In the genomic region with DNA sequence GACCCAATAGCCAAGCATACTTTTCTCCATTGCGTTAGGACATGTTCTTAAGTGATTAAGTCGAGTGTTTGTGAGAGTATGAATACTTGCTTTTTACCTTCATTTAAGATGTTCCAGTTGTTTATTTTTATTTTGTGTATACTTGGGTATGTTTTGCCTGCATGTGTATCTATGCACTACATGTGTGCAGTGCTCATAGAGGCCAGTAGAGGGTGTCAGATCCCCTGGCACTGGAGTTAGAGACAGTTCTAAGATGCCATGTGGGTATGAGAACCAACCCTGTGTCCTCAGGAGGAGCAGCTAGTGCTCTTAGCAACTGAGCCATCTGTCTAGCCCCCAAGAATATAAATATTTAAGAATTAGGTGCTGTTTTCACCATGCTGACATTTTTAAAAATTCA, we compare ENCODE assay signal across 21 mouse cellular contexts. TPM values are rescaled to one million over a fixed set of nuclear protein-coding genes. Genes with fewer than 3 reads are reported as not detected.
DNase-seq lines count a peak whose midpoint lies in the region; ATAC-seq and TF ChIP-seq lines count a peak whose summit lies in the region.
"Had no signal": no experiment of that assay in that cellular context is flagged by ENCODE, and none has a peak within 500 bp of the region (broad histone marks: within the 10 kb centered on the region; RNA-seq: fewer than 3 reads in every experiment).

No protein-coding gene starts in this region.

- TF ChIP-seq CTCF in hindbrain, postnatal 0 days (IDR thresholded peaks at IDR 0.05; ENCODE audit: low read depth): peak; percentile 36
- peak; percentile 38 for TF ChIP-seq CTCF in liver, postnatal 0 days (IDR thresholded peaks at IDR 0.05; ENCODE audit: low read depth)
- TF ChIP-seq CTCF in MEL (IDR thresholded peaks at IDR 0.05 in 2 of 3, conservative IDR thresholded peaks at IDR 0.05 in 1 of 3; ENCODE audit: control insufficient read depth in 1 of 3, insufficient read depth in 1 of 3, low read depth in 2 of 3, low read length in 3 of 3, poor library complexity in 1 of 3, severe bottlenecking in 1 of 3): peak; percentile 24 to 49 (median 48); a peak in 5 of 6 replicates
- TF ChIP-seq CTCF in stomach, postnatal 0 days (IDR thresholded peaks at IDR 0.05; ENCODE audit: low read depth): peak; percentile 30

- no peaks in the 10 kb centered on the region for H3K4me1 ChIP-seq in hindbrain, postnatal 0 days (ENCODE audit: insufficient read depth, low read length)
- no peaks in the 10 kb centered on the region for H3K4me1 ChIP-seq in hindbrain, embryonic 12.5 days
- H3K4me1 ChIP-seq in liver, postnatal 0 days (ENCODE audit: insufficient read depth): no peaks in the 10 kb centered on the region
- no peaks in the 10 kb centered on the region for H3K4me1 ChIP-seq in liver, embryonic 12.5 days
- no peaks in the 10 kb centered on the region for H3K4me1 ChIP-seq in MEL (ENCODE audit: control insufficient read depth in 1 of 2, insufficient read depth in 2 of 2, low read length in 2 of 2)
- no peaks in the 10 kb centered on the region for H3K4me1 ChIP-seq in stomach, postnatal 0 days (replicated peaks; ENCODE audit: control insufficient read depth, insufficient read depth)
- H3K4me1 ChIP-seq: embryonic facial prominence, embryonic 15.5 days had no signal

- H3K79me2 ChIP-seq in MEL (ENCODE audit: control insufficient read depth, insufficient read depth, low read length, poor library complexity): no peaks in the 10 kb centered on the region

- H3K36me3 ChIP-seq in hindbrain, postnatal 0 days (ENCODE audit: insufficient read depth, low read length): no peaks in the 10 kb centered on the region
- no peaks in the 10 kb centered on the region for H3K36me3 ChIP-seq in hindbrain, embryonic 12.5 days
- no peaks in the 10 kb centered on the region for H3K36me3 ChIP-seq in liver, postnatal 0 days (replicated peaks; ENCODE audit: insufficient read depth, low read length)
- no peaks in the 10 kb centered on the region for H3K36me3 ChIP-seq in liver, embryonic 12.5 days
- no peaks in the 10 kb centered on the region for H3K36me3 ChIP-seq in MEL (ENCODE audit: control insufficient read depth in 1 of 2, insufficient read depth in 2 of 2, low read length in 2 of 2)
- H3K36me3 ChIP-seq in stomach, postnatal 0 days (ENCODE audit: control insufficient read depth, insufficient read depth, low read length): no peaks in the 10 kb centered on the region
- H3K36me3 ChIP-seq: embryonic facial prominence, embryonic 15.5 days; heart, embryonic 12.5 days had no signal

- no peak overlapping the region for H3K9ac ChIP-seq in hindbrain, postnatal 0 days (replicated peaks; ENCODE audit: low read length)
- H3K9ac ChIP-seq in hindbrain, embryonic 12.5 days: no peak overlapping the region
- no peak overlapping the region for H3K9ac ChIP-seq in liver, postnatal 0 days (replicated peaks)
- no peak overlapping the region for H3K9ac ChIP-seq in liver, embryonic 12.5 days
- H3K9ac ChIP-seq in MEL (ENCODE audit: control insufficient read depth, low read depth, low read length, poor library complexity, severe bottlenecking): no peak overlapping the region
- H3K9ac ChIP-seq in stomach, postnatal 0 days (ENCODE audit: low read length): no peak overlapping the region
- H3K9ac ChIP-seq: embryonic facial prominence, embryonic 15.5 days; heart, embryonic 12.5 days; hindbrain, embryonic 14.5 days had no signal

- 96% methylated on average over 2 of the region's 2 CpGs for WGBS in hindbrain, postnatal 0 days
- 87% methylated on average over 2 of the region's 2 CpGs for WGBS in hindbrain, embryonic 12.5 days
- WGBS in liver, postnatal 0 days (ENCODE audit: insufficient replicate concordance): 82% methylated on average over 2 of the region's 2 CpGs
- WGBS in liver, embryonic 12.5 days (ENCODE audit: insufficient replicate concordance): 64% methylated on average over 2 of the region's 2 CpGs
- 84% methylated on average over 2 of the region's 2 CpGs for WGBS in stomach, postnatal 0 days

- H3K4me3 ChIP-seq in hindbrain, postnatal 0 days (ENCODE audit: low read length): no peak overlapping the region
- no peak overlapping the region for H3K4me3 ChIP-seq in hindbrain, embryonic 12.5 days
- H3K4me3 ChIP-seq in liver, postnatal 0 days (ENCODE audit: low read depth, low read length): no peak overlapping the region
- H3K4me3 ChIP-seq in liver, embryonic 12.5 days: no peak overlapping the region
- no peak overlapping the region for H3K4me3 ChIP-seq in MEL (ENCODE audit: control insufficient read depth in 1 of 2, insufficient read depth in 1 of 2, low read depth in 2 of 2, low read length in 2 of 2)
- H3K4me3 ChIP-seq in stomach, postnatal 0 days (ENCODE audit: low read depth, low read length): no peak overlapping the region
- H3K4me3 ChIP-seq: embryonic facial prominence, embryonic 15.5 days; heart, embryonic 12.5 days had no signal

- no peak for DNase-seq in hindbrain, postnatal 0 days (ENCODE audit: low spot score)
- no peak for DNase-seq in liver, postnatal 0 days
- DNase-seq in MEL (ENCODE audit: low read depth, low spot score): peak; percentile 23
- no peak for DNase-seq in stomach, postnatal 0 days (ENCODE audit: low spot score)
- no peak for DNase-seq in spleen, postnatal 36 days (ENCODE audit: low spot score in 2 of 2)
- DNase-seq: adrenal gland, postnatal 36 days; cerebellum, adult 2 months; cerebellum, postnatal 36 days; kidney, adult 11 months; lung, adult 18-20 months; lung, postnatal 36 days; right cerebral cortex, postnatal 14 days; spleen, adult 18-20 months had no signal

- no peak for TF ChIP-seq POLR2A in MEL (IDR thresholded peaks at IDR 0.05; ENCODE audit: control insufficient read depth in 1 of 2, insufficient read depth in 1 of 2, low read depth in 1 of 2, low read length in 2 of 2, poor library complexity in 1 of 2)

- no peaks in the 10 kb centered on the region for H3K27me3 ChIP-seq in hindbrain, postnatal 0 days (ENCODE audit: insufficient read depth, low read length)
- no peaks in the 10 kb centered on the region for H3K27me3 ChIP-seq in hindbrain, embryonic 12.5 days
- H3K27me3 ChIP-seq in liver, postnatal 0 days (ENCODE audit: insufficient read depth, low read length): no peaks in the 10 kb centered on the region
- H3K27me3 ChIP-seq in liver, embryonic 12.5 days (replicated peaks): peaks cover 6% of the 10 kb centered on the region; the same call in 1 of the 2 replicates
- peaks cover 2 to 3% of the 10 kb centered on the region in 2 experiments; a peak in 2 of 4 replicates for H3K27me3 ChIP-seq in MEL (ENCODE audit: control insufficient read depth in 1 of 2, insufficient read depth in 2 of 2, low read length in 2 of 2)
- H3K27me3 ChIP-seq in stomach, postnatal 0 days (ENCODE audit: control insufficient read depth, insufficient read depth, low read length): no peaks in the 10 kb centered on the region
- H3K27me3 ChIP-seq: embryonic facial prominence, embryonic 15.5 days; heart, embryonic 12.5 days had no signal

- TF ChIP-seq EP300 in liver, postnatal 0 days (IDR thresholded peaks at IDR 0.05; ENCODE audit: low read depth): no peak
- no peak for TF ChIP-seq EP300 in MEL (IDR thresholded peaks at IDR 0.05; ENCODE audit: low read depth in 1 of 2, low read length in 2 of 2)
- no peak for TF ChIP-seq EP300 in stomach, postnatal 0 days (optimal IDR thresholded peaks at IDR 0.05)

- no peak overlapping the region for H3K27ac ChIP-seq in hindbrain, postnatal 0 days
- no peak overlapping the region for H3K27ac ChIP-seq in hindbrain, embryonic 12.5 days
- no peak overlapping the region for H3K27ac ChIP-seq in liver, postnatal 0 days (ENCODE audit: low read depth)
- no peak overlapping the region for H3K27ac ChIP-seq in liver, embryonic 12.5 days
- no peak overlapping the region for H3K27ac ChIP-seq in MEL (ENCODE audit: control insufficient read depth, low read depth, low read length)
- no peak overlapping the region for H3K27ac ChIP-seq in stomach, postnatal 0 days (replicated peaks)
- H3K27ac ChIP-seq: embryonic facial prominence, embryonic 15.5 days; hindbrain, embryonic 14.5 days had no signal

- H3K9me3 ChIP-seq in hindbrain, postnatal 0 days (ENCODE audit: low read length): no peaks in the 10 kb centered on the region
- no peaks in the 10 kb centered on the region for H3K9me3 ChIP-seq in hindbrain, embryonic 12.5 days (replicated peaks)
- H3K9me3 ChIP-seq in liver, postnatal 0 days (ENCODE audit: low read length): no peaks in the 10 kb centered on the region
- H3K9me3 ChIP-seq in liver, embryonic 12.5 days (replicated peaks): no peaks in the 10 kb centered on the region
- no peaks in the 10 kb centered on the region for H3K9me3 ChIP-seq in MEL (replicated peaks; ENCODE audit: insufficient read depth, low read length)
- no peaks in the 10 kb centered on the region for H3K9me3 ChIP-seq in stomach, postnatal 0 days (ENCODE audit: control insufficient read depth, low read length)
- H3K9me3 ChIP-seq: embryonic facial prominence, embryonic 15.5 days had no signal

- H3K4me2 ChIP-seq in hindbrain, postnatal 0 days (ENCODE audit: low read depth, low read length): no peak overlapping the region
- no peak overlapping the region for H3K4me2 ChIP-seq in hindbrain, embryonic 12.5 days (replicated peaks)
- no peak overlapping the region for H3K4me2 ChIP-seq in liver, postnatal 0 days (ENCODE audit: low read depth, low read length)
- no peak overlapping the region for H3K4me2 ChIP-seq in liver, embryonic 12.5 days
- H3K4me2 ChIP-seq in stomach, postnatal 0 days (replicated peaks; ENCODE audit: low read depth): no peak overlapping the region
- H3K4me2 ChIP-seq: embryonic facial prominence, embryonic 15.5 days; heart, embryonic 12.5 days; hindbrain, embryonic 14.5 days had no signal

- no peak for ATAC-seq in hindbrain, postnatal 0 days
- no peak for ATAC-seq in hindbrain, embryonic 12.5 days (ENCODE audit: low FRiP score)
- ATAC-seq in liver, postnatal 0 days: no peak
- ATAC-seq in liver, embryonic 12.5 days: no peak
- ATAC-seq in stomach, postnatal 0 days (ENCODE audit: low FRiP score, low TSS enrichment): no peak
- ATAC-seq: midbrain, embryonic 16.5 days had no signal

- peak; percentile 48 for TF ChIP-seq RAD21 in MEL (IDR thresholded peaks at IDR 0.05; ENCODE audit: low read depth, low read length)

TF ChIP-seq in MEL, 35 proteins besides CTCF, POLR2A, EP300 and RAD21 (continues in another document):
- TF ChIP-seq RCOR1 (IDR thresholded peaks at IDR 0.05; ENCODE audit: low read depth, low read length) (no peak), CHD2 (IDR thresholded peaks at IDR 0.05; ENCODE audit: low read length) (no peak), MYC (IDR thresholded peaks at IDR 0.05; ENCODE audit: low read depth, low read length) (no peak)

RNA-seq across cellular contexts. Expression of a gene that starts 37.7 kb away (rescaled TPM):
- 13.8 and 20.5 TPM in 2 replicates for total RNA-seq in hindbrain, postnatal 0 days (2014; rRNA removed)
- 4.6 and 4.8 TPM in 2 replicates for polyA plus RNA-seq in hindbrain, postnatal 0 days (2015; fragmentation: Nextera tagmentation; extraction: Ambion mirVana)
- polyA plus RNA-seq in hindbrain, embryonic 12.5 days (2016; fragmentation: Nextera tagmentation; extraction: Ambion mirVana): 2.0 and 2.5 TPM in 2 replicates
- polyA plus RNA-seq in liver, postnatal 0 days (2015; fragmentation: Nextera tagmentation; extraction: Ambion mirVana): 0.02 and 0.04 TPM in 2 replicates
- polyA plus RNA-seq in liver, embryonic 12.5 days (2016; fragmentation: Nextera tagmentation; extraction: Ambion mirVana): 0.27 and 0.38 TPM in 2 replicates
- 0.16 and 0.23 TPM in 2 replicates for total RNA-seq in MEL (2012; rRNA removed)
- under 1 TPM in 1 of 2 experiments, not detected in 1; 0.47 TPM for polyA plus RNA-seq in MEL (2012; ENCODE audit: insufficient read depth in 1 of 2, insufficient read length in 2 of 2, low read depth in 1 of 2, low replicate concordance in 2 of 2, missing spikeins in 1 of 2)
- polyA plus RNA-seq in stomach, postnatal 0 days (2015; fragmentation: Nextera tagmentation; extraction: Ambion mirVana): 1.1 and 1.3 TPM in 2 replicates
- total RNA-seq: granulocyte monocyte progenitor cell, adult 5-6 weeks; neutrophil, adult 5-6 weeks had no signal
